Mouse (Mus musculus): ENCODE results near the gene Cep131.
A peak's percentile ranks its signal among the peaks of the same experiment; 100 is the strongest.

The Cep131 gene

GRCm38 (mm10) chr11:120048252-120048556, 38.4 kb downstream of the Cep131 start:
- DNase-seq = no peak

- DNase-seq = no peak
These were observed 38.9 kb downstream of the Cep131 start for GRCm38 (mm10) chr11:120047531-120048251.

DNA sequence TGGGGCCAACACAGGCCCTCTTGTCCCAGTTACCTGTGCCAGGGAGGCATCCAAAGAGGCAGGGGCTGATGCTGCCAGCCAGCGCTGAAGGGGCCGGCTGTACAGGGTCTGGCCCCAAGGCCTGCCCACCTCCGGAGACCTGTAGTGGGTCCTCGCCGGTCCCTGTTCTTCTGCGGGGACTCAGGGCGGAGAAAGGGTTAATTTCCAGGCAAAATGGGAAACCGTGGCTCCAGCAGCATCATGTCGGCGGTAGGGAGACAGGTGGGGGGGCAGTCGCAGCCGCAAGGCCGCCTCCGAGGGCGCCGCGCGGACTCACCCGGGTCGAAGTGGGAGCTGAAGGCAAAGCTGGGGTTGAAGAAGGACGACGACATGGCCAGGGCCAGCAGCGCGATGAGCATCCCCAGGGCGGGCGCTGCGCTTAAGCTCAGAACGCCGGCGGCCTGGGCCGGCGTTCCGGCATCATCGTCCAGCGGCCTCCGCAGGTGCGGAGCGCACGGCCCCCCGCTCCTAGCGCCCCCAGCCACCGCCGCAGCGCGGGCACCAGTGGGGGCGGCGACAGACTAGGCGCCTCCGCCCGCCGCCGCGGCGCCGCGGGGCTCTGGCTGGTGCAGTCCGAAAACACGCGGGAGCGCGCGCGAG, 40.0 kb downstream of the Cep131 start, which contains the start of gene Aatk:
TSS of gene Aatk (minus strand) at position 615 of the 639 bp plus-strand sequence.
- DNase-seq = no peak

DNA sequence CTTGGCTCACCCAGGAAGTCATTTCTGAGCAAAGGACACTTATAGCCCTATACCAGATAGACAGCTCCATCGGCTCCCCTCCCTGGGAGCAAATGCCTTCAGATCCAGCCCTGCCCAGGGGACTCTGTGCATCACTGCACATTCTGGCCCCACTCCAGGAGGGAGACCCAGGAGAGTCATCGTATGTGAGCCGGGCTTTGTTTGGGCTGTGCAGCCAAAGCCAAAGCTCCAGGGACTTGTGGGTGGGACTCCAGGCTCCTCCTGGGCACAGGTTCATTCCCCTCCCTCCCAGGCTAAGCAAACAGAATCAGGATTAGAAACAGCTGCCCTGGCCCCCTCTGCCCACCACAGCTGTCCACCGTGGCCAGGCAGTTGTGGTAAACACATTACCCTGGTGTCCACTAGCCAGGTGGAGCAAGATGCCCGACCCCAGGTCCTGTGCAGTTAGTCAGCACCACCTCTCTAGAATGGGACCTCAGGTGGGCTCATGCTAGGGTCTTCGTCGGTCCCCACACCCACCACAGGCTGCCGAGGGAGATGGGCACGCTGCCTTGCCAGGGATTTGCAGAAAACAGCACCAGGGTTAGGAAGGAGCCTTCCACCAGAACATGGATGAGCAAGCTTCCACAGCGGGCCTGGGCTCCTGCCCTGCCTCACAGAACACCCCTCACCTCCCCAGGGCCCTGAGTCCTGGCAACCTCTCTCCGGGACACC, 40.6 kb downstream of the Cep131 start:
- no peak for DNase-seq

- no peak for DNase-seq
These were observed 41.3 kb downstream of the Cep131 start for GRCm38 (mm10) chr11:120045341-120045740.

DNA sequence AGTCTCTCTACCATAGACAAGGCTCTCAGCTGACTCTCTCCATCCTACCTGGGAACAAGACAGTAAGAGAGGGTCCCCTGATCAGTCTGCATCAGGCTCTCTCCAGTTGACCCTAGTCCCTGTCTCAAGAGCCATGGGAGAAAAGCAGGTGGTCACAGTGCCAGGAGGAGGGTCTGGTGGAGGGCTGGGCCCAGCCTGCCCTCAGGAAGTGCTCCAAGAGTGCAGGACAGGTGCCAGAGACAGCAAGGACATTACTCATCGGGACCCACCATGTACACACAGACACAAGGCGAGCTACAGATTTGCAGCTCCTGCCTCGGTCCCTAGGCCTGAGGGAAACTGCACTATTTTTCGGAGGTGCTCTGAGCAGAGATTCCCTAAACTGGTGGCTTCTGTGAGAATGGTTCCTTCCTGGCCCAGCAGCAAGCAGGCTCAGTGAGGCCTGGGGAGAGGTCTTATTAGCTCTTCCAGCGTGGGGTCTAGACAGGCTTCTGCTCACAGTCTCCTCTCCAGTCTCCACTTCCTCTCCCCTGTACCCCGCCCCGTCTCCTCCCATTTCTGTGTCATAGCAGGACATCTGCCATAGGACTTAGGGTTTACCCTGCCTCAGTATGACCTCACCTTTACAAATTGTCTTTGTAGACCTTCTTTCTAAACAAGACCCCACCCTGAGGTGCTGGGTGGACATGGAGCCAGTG, 44.3 kb downstream of the Cep131 start:
- DNase-seq = no peak

GRCm38 (mm10) chr11:120041191-120042123, 45.2 kb downstream of the Cep131 start:
- DNase-seq = peak; percentile 81

GRCm38 (mm10) chr11:120040440-120040839, 46.2 kb downstream of the Cep131 start:
- DNase-seq = no peak

GRCm38 (mm10) chr11:120039581-120039980, 47.0 kb downstream of the Cep131 start:
- no peak for DNase-seq

GRCm38 (mm10) chr11:120034762-120035161, 51.9 kb downstream of the Cep131 start:
- DNase-seq = no peak

- DNase-seq = no peak
These were observed 52.3 kb downstream of the Cep131 start for GRCm38 (mm10) chr11:120034306-120034705.

- DNase-seq = no peak
These were observed 53.2 kb downstream of the Cep131 start for GRCm38 (mm10) chr11:120033473-120033872.

DNA sequence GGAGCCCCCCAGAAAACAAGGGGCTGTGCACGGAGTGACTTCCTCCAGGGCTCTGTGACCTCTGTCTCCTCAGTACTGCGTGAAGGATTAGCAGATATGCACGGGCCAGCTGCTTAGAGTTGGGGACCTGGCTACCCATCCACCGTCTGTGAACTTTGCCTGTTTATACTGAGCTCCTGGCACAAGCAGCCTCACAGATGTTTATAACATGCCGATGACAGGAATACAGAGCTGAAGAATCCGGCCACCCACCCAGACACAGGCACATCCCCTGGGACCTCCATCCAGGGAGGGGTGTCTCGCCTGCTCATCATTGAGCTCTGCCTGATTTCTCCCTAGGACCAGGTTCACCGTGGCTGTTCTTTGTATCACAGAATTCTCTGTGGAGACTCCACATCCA, 54.6 kb downstream of the Cep131 start:
- no peak for DNase-seq

GRCm38 (mm10) chr11:120030145-120030901, 56.3 kb downstream of the Cep131 start:
- DNase-seq = peak; percentile 57

DNA sequence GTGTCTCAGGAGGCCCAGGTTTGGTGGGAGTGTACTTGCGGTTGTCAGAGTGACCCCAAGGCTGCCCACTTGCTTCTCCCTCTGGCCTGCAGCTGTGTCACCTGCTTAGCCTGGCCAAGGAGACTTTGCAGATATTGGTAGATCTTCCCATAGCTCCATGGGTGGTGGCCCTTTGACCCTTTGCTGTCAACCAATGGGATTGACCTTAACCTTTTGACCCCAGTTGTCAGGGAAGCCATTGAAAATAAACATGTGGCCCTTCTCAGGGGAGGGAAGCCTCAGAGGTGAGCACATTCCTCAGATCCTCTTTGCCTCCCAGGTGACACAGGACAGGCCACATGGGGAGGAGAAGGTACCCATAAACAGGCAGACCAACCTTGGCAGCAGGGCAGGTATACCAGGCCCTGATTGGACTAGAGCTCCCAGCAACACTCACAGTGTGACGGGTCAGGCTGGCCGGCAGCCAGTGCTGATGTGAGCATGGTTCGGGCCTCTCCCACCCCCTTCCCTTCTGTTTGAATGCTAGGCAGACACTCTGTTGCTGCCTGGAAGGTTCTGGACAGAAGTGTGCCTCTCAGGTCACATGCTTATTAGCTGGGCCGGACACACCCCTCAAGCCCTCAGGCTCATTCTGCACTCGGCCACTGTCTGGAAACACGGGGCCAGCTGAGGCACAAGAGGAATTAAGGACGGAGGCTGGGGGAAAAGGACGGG, 57.0 kb downstream of the Cep131 start:
- peak; percentile 91 for DNase-seq

DNA sequence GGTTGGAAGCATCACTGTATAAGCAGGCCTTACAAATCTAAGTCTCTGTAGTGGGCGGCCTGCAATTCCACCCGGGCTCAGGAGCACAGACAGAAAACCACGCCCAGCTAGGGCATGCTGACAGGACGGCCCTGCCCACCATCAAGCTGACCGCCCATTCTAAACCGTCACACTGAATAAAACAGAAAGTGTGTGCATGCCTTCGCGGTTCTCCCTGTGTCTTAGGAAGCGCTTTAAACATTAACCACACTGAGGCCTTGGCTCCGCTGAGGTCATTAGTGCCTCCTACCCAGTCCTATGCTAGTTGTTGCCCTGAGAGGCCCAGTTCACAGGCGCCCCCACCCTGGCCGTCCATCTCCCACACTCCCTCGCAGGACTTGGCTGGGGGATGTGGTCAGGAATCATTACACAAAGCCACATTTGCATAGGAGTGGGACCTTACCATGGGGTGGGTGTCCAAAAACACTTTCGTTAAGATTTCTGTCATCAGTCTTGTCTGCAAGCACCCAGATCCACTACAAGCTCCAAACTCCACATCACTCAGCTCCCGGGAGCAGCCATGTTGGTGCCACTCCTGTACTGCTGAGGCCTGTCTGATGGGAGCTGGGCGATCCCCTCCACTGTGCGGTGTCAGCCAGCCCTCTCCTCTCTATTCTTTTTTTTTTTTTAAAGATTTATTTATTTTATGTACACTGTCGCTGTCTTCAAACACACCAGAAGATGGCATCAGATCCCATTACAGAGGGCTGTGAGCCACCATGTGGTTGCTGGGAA, 58.1 kb downstream of the Cep131 start:
- peak; percentile 88 for DNase-seq

DNA sequence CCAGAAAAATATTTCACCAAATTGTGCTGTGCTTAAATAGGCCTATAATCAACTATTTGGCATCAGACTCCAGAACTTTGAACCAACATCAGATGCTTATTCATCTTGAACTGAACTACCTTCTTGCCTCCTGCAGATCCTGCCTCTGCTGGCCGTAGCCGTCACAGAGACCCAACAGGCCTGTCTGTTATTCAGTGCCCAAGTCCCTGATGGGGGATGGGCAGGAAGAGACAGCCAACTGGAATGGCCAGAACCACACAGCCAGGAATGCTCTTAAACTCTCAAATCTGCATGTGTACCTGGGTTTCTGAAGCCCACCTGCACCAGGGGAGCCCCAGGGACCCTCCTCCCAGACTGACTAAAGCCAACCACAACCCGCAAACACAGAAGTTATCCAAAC, 59.7 kb downstream of the Cep131 start:
- DNase-seq = peak; percentile 50

- no peak for DNase-seq
These were observed 63.8 kb downstream of the Cep131 start for GRCm38 (mm10) chr11:120022841-120023240.

GRCm38 (mm10) chr11:120022216-120022615, 64.4 kb downstream of the Cep131 start:
- no peak for DNase-seq

DNA sequence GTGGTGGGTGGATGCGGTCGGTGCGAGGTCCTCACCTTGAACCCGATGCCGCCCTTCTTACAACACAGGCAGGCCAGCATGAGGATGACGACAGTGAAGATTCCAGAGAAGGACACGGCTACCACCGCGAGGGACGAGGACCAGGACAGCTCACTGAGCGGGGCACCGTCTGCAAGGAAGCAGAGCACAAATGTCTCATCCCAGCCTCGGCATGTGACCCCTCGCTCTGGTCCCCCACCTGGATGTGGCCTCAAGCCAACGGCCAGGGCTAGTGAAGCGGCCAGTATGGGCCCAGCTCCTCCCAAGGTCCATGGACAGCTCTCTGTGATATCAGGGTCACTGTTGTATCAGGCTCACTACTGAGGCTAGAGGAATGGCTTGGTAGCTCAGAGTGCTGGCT, 65.3 kb downstream of the Cep131 start:
- no peak for DNase-seq

All from kidney, adult 11 months (tissue).